Mouse (Mus musculus) lung, embryonic 15.5 days (tissue): Measurements from ENCODE around the gene Rapgef1. TPM values are rescaled to one million over a fixed set of nuclear protein-coding genes. Genes with fewer than 3 reads are reported as not detected.

ENCODE experiments used
- ATAC-seq: fragments of 200-750 bp; cut with Nextera tagmentation; 2 replicates; pipeline ENCODE4 v1.8.0; 2017; ENCODE audit warnings: moderate number of reproducible peaks, borderline replicate concordance; ENCODE audit not compliant: low FRiP score, low TSS enrichment; ENCODE audit errors: extremely low read depth
- H3K27ac ChIP-seq: fragments of 300-500 bp; sonication (generic); 2 replicates; pipeline ENCODE4 v1.5.1; 2015; ENCODE audit warnings: moderate library complexity, mild to moderate bottlenecking, inconsistent platforms
- H3K27me3 ChIP-seq: fragments of 300-500 bp; sonication (generic); 2 replicates; pipeline ENCODE4 v1.6.1; 2015; ENCODE audit warnings: inconsistent platforms
- H3K36me3 ChIP-seq: fragments of 300-500 bp; sonication (generic); 2 replicates; pipeline ENCODE4 v1.6.1; 2015; ENCODE audit warnings: inconsistent platforms
- H3K4me1 ChIP-seq: fragments of 300-500 bp; sonication (generic); 2 replicates; pipeline ENCODE4 v1.6.1; 2015; ENCODE audit warnings: inconsistent platforms
- H3K4me2 ChIP-seq: fragments of 300-500 bp; sonication (generic); 2 replicates; pipeline ENCODE4 v1.6.1; 2015; ENCODE audit warnings: inconsistent platforms, mild to moderate bottlenecking, moderate library complexity
- H3K4me3 ChIP-seq: fragments of 300-500 bp; sonication (generic); 2 replicates; pipeline ENCODE4 v1.5.1; 2015; ENCODE audit warnings: mild to moderate bottlenecking, inconsistent platforms
- H3K9ac ChIP-seq: fragments of 300-500 bp; sonication (generic); 2 replicates; pipeline ENCODE4 v1.6.1; 2015; ENCODE audit warnings: inconsistent platforms
- H3K9me3 ChIP-seq: fragments of 300-500 bp; sonication (generic); 2 replicates; pipeline ENCODE4 v1.6.1; 2016; ENCODE audit warnings: inconsistent platforms
- WGBS: fragments of 180-500 bp; shearing (Covaris S2); methylation state at CpG from one replicate; pipeline ENCODE4 v1.1.7; 2015; 5-methylcytosine and 5-hydroxymethylcytosine counted together
- polyA plus RNA-seq: library from polyadenylated mRNA; unstranded; fragments of >200 nt; fragmentation: Nextera tagmentation; extraction: Ambion mirVana; gene quantifications from 2 replicates; pipeline ENCODE4 v1.2.1, GENCODE M21; 2015

Gene Rapgef1
- polyA plus RNA-seq, 1 experiment from 2014 or later, result 14.2 TPM

GRCm38 (mm10) chr2:29668011-29668691, 48.6 kb downstream of the Rapgef1 start:
- ATAC-seq, result no peak; the same call in 1 of the 2 replicates
- peaks cover 55% of the 10 kb centered on the region for H3K4me1 ChIP-seq
- 57% methylated on average over 7 of the region's 7 CpGs for WGBS
- no peaks in the 10 kb centered on the region for H3K27me3 ChIP-seq
- no peak overlapping the region for H3K4me3 ChIP-seq
- H3K9me3 ChIP-seq, result no peaks in the 10 kb centered on the region
- H3K27ac ChIP-seq, result no peak overlapping the region
- H3K4me2 ChIP-seq, result no peak overlapping the region
- H3K9ac ChIP-seq, result no peak overlapping the region
- H3K36me3 ChIP-seq, result no peaks in the 10 kb centered on the region

- Histone ChIP-seq H3K4me1 (peaks cover 49% of the 10 kb centered on the region), H3K9me3 (no peaks in the 10 kb centered on the region), H3K4me2 (no peak overlapping the region), H3K9ac (no peak overlapping the region), H3K27ac (no peak overlapping the region), H3K27me3 (no peaks in the 10 kb centered on the region), H3K4me3 (no peak overlapping the region), H3K36me3 (no peaks in the 10 kb centered on the region)
- ATAC-seq, result no peak
- WGBS, result 89% methylated on average over 4 of the region's 4 CpGs
These were observed 49.4 kb downstream of the Rapgef1 start for GRCm38 (mm10) chr2:29668963-29669362.

- Histone ChIP-seq H3K27ac (peak overlapping the region; percentile 56), H3K9me3 (no peaks in the 10 kb centered on the region), H3K4me2 (no peak overlapping the region), H3K4me1 (peaks cover 49% of the 10 kb centered on the region), H3K27me3 (no peaks in the 10 kb centered on the region), H3K9ac (no peak overlapping the region), H3K4me3 (no peak overlapping the region), H3K36me3 (no peaks in the 10 kb centered on the region)
- no peak for ATAC-seq
These were observed 50.2 kb downstream of the Rapgef1 start for GRCm38 (mm10) chr2:29669711-29670110.

- Histone ChIP-seq H3K36me3 (no peaks in the 10 kb centered on the region), H3K4me1 (peaks cover 49% of the 10 kb centered on the region), H3K4me3 (no peak overlapping the region), H3K27me3 (no peaks in the 10 kb centered on the region), H3K9me3 (no peaks in the 10 kb centered on the region), H3K9ac (no peak overlapping the region), H3K4me2 (peak overlapping the region; percentile 17), H3K27ac (peak overlapping the region; percentile 56)
- no peak for ATAC-seq
- 32% methylated on average over 9 of the region's 9 CpGs for WGBS
These were observed 50.9 kb downstream of the Rapgef1 start for GRCm38 (mm10) chr2:29670231-29670991.

- Histone ChIP-seq H3K9ac (no peak overlapping the region), H3K36me3 (no peaks in the 10 kb centered on the region), H3K4me2 (no peak overlapping the region), H3K4me3 (no peak overlapping the region), H3K27ac (no peak overlapping the region), H3K27me3 (no peaks in the 10 kb centered on the region), H3K4me1 (peaks cover 51% of the 10 kb centered on the region), H3K9me3 (no peaks in the 10 kb centered on the region)
- WGBS, result 69% methylated on average over 4 of the region's 4 CpGs
- no peak for ATAC-seq
These were observed 51.9 kb downstream of the Rapgef1 start for GRCm38 (mm10) chr2:29671374-29671773.

- no peaks in the 10 kb centered on the region for H3K36me3 ChIP-seq
These were observed 52.3 kb downstream of the Rapgef1 start for GRCm38 (mm10) chr2:29671856-29672255.

GRCm38 (mm10) chr2:29672746-29673536, 53.4 kb downstream of the Rapgef1 start:
- Histone ChIP-seq H3K4me3 (no peak overlapping the region), H3K36me3 (no peaks in the 10 kb centered on the region), H3K4me2 (no peak overlapping the region), H3K4me1 (peaks cover 49% of the 10 kb centered on the region), H3K9me3 (no peaks in the 10 kb centered on the region), H3K27ac (no peak overlapping the region), H3K27me3 (no peaks in the 10 kb centered on the region), H3K9ac (no peak overlapping the region)
- 76% methylated on average over 7 of the region's 7 CpGs for WGBS
- ATAC-seq, result no peak

More at GRCm38 (mm10) chr2:29671856-29672255, 52.3 kb downstream of the Rapgef1 start:
- Histone ChIP-seq H3K4me2 (no peak overlapping the region), H3K4me3 (no peak overlapping the region), H3K27me3 (no peaks in the 10 kb centered on the region), H3K9me3 (no peaks in the 10 kb centered on the region), H3K27ac (no peak overlapping the region), H3K4me1 (peaks cover 50% of the 10 kb centered on the region), H3K9ac (no peak overlapping the region)
- ATAC-seq, result no peak
- WGBS, result 83% methylated on average over 3 of the region's 3 CpGs

- whole genome bisulfite sequencing, result 80% methylated on average over 11 of the region's 11 CpGs
- no peak for ATAC-seq
- Histone ChIP-seq H3K4me1 (peaks cover 42% of the 10 kb centered on the region), H3K4me2 (no peak overlapping the region), H3K9me3 (no peaks in the 10 kb centered on the region), H3K27me3 (no peaks in the 10 kb centered on the region), H3K4me3 (no peak overlapping the region), H3K27ac (no peak overlapping the region), H3K36me3 (no peaks in the 10 kb centered on the region), H3K9ac (no peak overlapping the region)
These were observed 54.6 kb downstream of the Rapgef1 start for GRCm38 (mm10) chr2:29674087-29674486.

- no peaks in the 10 kb centered on the region for H3K27me3 ChIP-seq
- H3K9me3 ChIP-seq, result no peaks in the 10 kb centered on the region
- H3K9ac ChIP-seq, result no peak overlapping the region
- no peak overlapping the region for H3K4me3 ChIP-seq
- peaks cover 37% of the 10 kb centered on the region for H3K4me1 ChIP-seq
- no peak overlapping the region for H3K4me2 ChIP-seq
- ATAC-seq, result no peak
- WGBS, result 49% methylated on average over 2 of the region's 2 CpGs
- no peak overlapping the region for H3K27ac ChIP-seq
- H3K36me3 ChIP-seq, result 0 out of 2 replicates have a peak, but pooled peaks cover 4% of the 10 kb centered on the region
These were observed 55.0 kb downstream of the Rapgef1 start for GRCm38 (mm10) chr2:29674545-29674944.

GRCm38 (mm10) chr2:29675846-29676245, 56.3 kb downstream of the Rapgef1 start:
- Histone ChIP-seq H3K36me3 (0 out of 2 replicates have a peak, but pooled peaks cover 4% of the 10 kb centered on the region), H3K27ac (no peak overlapping the region), H3K4me1 (peaks cover 24% of the 10 kb centered on the region), H3K9ac (no peak overlapping the region), H3K9me3 (no peaks in the 10 kb centered on the region), H3K27me3 (no peaks in the 10 kb centered on the region), H3K4me3 (no peak overlapping the region), H3K4me2 (no peak overlapping the region)
- 57% methylated on average over 4 of the region's 4 CpGs for WGBS
- ATAC-seq, result no peak

- Histone ChIP-seq H3K27ac (no peak overlapping the region), H3K27me3 (no peaks in the 10 kb centered on the region), H3K36me3 (0 out of 2 replicates have a peak, but pooled peaks cover 4% of the 10 kb centered on the region), H3K4me3 (no peak overlapping the region), H3K9ac (no peak overlapping the region), H3K9me3 (no peaks in the 10 kb centered on the region), H3K4me1 (peaks cover 20% of the 10 kb centered on the region), H3K4me2 (no peak overlapping the region)
- 41% methylated on average over 6 of the region's 6 CpGs for WGBS
- ATAC-seq, result no peak
These were observed 57.0 kb downstream of the Rapgef1 start for GRCm38 (mm10) chr2:29676513-29676912.
